Mouse (Mus musculus): ENCODE data around the gene Cfi.

Cfi gene

DNA sequence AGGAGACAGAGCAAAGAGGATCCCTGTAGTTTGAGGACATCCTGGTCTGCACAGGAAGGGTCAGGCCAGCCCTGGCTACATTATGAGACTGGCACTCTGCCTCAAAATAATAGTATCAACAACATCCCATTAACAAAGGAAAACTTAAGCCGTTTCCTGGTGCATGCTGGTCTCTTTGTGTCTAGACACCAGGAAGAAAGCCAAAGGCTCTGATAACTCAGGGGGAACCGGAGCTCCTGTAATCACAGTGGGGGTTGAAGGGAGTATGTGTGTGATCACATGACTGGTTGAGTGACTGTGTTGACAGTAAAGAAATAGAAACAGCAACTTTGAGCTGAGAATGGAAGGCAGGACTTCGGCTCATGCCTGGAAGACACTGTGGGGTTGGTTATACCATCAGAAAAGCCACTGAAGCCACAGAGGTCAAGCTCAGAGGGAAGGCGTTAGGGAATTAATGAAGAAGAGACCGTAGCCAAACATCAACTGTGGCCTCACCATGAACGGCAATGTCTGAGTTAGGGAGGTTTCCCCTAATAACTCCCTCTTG lies at the start of gene Cfi:
TSS of gene Cfi (plus strand) at position 497 of the 547 bp plus-strand sequence.
- no peak for DNase-seq (ENCODE audit: low read depth, low spot score)

DNA sequence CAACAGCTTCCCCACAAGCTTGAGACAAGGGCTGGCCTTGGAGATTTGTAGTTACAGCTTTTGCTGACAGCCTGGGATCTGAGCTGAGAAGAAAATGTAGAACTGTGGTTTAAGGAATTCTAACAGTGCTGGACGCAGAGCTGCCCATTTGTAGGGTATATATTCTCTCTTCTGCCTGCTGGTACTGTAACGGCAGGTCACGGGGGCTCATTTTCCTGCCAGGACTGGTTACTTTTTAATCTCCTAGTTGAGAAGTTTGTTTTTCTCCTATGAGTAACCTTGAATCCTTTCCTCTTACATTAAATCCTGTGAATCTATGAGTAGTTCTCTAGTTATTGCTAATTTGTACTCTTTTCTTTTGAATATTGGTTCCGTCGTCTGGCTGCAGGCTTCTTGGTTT lies 41.9 kb upstream of the Cfi start:
- no peak for DNase-seq (ENCODE audit: low read depth, low spot score)

DNA sequence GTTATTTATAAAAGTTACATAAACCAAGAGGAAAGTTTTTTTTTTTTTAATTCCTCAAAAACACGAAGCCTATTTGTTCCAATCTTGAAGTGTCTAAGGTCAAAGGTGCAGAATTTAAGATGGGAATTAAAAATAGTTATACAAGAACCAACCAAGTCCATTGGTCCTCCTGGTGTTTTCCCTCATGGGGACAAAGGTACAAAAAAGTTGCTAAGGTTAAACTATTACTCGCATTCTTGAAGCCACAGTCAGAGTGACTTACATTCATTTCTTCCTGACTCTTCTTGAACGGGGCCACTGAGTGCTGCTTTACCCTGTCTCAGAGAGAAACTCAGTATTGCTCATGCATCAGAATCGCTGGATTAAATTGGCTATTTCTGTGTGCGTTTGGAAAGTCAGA lies 38.3 kb upstream of the Cfi start:
- DNase-seq (ENCODE audit: low read depth, low spot score), result no peak

DNA sequence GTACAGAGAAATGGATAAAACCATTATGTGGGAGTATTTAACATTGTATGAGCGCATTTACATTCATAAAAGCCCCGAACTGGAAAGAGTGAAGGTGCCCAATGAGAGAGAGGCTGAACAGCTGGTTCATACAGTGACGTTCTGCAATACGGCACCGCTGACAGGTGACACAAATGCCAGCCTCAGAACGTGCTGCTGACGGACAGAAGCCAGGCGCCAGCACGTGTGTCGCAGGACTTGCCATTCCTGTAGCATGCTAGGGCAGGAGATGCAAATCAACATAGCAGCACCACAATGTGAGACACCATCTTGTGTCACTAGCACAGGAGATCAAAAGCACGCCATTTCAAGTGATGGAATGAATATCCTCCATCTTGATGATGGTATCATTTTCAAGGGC lies 37.1 kb upstream of the Cfi start:
- no peak for DNase-seq (ENCODE audit: low read depth, low spot score)

DNA sequence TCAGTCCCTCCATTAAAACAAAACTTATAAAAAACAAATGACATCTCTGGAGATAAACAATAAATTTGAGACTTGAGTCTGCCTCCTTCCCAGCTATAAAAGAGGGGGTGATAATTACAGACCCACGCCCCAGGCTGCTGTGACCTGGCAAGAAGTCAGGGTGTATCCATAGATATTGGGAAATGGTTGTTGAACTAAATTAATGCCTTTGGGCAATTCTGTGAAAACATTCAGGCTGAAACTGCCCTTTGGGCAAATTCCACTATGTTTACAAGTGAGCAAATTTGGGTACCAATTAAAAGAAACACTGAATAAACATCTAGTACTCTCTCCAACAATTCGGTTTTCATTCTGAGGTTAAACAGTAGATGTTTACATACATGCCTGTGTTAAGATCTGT lies 36.7 kb upstream of the Cfi start:
- no peak for DNase-seq (ENCODE audit: low read depth, low spot score)

DNA sequence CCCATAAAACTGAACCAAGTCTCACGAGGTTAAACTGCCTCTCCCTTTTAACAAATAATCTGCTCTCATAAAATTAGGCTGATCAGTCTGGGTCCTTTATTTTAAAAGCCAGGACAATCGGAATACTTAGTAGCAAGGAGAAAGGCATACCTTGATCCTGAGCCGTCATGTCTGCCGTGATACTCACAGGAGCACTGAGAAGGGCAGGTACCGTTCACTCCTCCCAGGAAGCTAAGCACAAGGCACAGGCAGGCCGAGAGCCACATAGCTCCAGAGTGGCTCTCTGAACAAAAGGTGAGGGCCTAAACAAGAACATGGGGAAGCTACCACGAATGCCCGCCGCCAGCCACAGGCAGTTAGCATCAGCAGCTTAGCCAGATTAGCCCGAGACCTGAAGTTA lies 31.9 kb upstream of the Cfi start, which contains the start of gene Lrit3:
TSS of gene Lrit3 (minus strand) at position 266 of the 400 bp plus-strand sequence.
- DNase-seq (ENCODE audit: low read depth, low spot score), result no peak

DNA sequence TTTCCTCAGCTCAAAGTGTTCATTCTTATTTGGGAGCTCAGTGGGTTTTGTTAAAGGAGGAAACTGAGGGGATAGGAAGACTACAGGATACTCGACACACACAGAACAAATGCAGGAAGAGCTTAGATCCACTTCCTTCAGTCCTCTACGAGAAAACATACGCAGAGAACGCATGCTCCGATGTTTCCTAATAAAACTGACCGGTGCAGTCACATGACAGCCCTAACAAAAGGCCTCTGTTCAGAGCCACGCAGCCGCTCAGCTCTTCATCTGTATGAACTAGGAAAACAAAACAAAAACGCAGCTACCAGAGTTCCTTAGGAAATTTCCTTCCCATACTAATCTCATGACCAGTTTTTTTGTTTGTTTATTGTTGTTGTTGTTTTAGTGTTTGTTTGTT lies 14.8 kb upstream of the Cfi start:
- no peak for DNase-seq (ENCODE audit: low read depth, low spot score)

DNA sequence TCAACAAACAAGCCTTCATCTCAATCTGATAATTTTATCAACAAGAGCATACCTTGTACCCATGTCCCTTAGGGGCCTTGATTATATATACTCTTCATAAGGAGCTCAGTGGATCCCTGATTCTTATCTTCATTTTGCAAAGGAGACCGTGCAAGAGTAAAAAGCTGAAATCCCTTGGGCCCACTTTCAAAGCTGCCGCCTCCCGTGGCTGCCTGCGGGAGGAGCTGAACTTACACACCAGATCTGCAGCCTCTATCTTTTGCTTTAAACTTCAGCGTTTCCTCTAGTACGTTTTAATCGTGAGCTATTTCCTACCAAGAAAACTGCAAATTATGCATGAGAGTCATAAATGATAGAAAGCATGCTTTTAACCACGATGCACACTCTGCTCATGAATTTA lies 13.9 kb upstream of the Cfi start:
- no peak for DNase-seq (ENCODE audit: low read depth, low spot score)

DNA sequence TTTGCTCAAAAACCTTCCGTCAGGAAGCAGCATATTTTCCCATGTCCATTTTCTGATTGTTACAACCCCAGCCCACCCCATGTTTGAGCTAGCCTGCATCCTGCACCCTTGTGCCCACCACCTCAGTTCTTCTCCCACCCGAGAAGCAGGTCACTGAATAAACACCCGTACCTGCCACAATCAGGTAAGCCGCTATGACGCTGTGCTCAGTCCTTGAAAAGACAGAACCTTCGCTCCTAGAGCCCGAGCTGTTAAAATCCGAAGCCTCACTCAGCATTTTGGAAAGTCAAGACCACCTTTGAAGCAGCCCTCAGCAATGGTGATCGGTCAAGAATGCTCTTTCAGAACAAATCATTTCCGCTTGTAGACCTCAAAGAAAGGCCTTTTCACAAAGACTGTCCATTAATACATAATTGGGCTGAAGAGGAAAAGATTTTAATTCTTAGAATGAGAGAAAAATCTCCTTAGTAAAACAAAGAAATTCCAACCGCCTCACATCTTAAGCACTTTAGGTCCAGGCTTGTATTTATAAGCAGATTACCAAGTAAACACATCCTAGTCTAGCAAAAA lies 13.4 kb upstream of the Cfi start, which contains the start of gene Rrh:
TSS of gene Rrh (minus strand) at position 382 of the 570 bp plus-strand sequence.
- DNase-seq (ENCODE audit: low read depth, low spot score), result no peak

DNA sequence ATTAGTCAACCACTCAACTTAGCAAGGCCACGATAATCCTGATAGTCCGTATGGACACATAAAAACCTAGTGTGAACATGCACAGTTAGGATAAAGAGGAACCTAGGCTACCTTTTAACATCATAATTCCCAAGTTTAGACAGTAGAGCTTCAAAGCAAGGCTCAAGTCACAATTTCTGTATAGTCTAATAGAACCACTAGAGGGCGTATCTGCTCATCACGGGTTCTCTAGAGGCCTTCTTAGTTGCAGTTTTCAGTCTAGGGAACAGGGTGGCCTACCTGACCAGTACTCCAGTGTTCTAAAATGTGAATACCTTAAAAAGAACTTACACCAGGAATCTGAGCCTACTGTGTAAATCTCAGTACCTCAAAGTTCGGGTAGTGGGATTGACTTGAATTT lies 12.4 kb upstream of the Cfi start:
- DNase-seq (ENCODE audit: low read depth, low spot score), result peak; percentile 57

DNA sequence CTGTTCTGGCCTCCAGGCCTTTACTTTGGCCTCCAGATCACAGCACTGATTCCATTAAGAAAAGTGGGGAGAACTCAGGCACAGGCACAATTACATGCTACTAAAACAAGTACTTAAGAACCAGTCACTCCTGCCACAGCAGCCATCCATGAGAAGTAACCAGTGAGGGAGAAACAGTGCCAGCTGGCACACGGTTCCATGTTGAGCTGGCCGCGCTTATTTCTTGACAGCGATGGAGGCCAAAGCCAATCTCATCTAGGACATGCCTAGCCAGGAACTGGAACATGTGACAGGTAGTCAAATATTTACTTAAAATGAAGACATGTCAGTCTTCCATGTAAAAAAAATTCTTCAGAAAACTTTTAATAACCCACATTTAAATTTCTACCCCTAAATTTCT lies 11.5 kb upstream of the Cfi start:
- no peak for DNase-seq (ENCODE audit: low read depth, low spot score)

DNA sequence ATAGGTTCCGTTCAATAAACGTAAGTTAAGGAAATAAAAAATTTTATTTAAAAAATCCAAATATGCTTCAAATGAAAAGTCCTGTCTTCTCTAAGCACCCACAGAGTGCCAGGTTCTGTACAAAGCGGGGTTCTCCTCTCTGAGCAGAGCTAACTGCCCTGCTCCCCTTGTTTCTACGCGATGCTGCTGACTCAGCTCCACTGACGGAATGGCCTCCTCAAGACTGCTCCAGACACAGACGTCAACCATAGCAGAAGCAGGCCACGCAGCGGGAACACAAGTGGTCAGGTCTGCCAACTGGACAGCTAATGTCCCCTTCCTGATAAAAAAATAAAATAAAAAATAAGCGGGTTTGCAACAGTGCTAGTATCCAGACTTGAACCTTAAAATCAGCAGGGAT lies 10.8 kb upstream of the Cfi start:
- no peak for DNase-seq (ENCODE audit: low read depth, low spot score)

DNA sequence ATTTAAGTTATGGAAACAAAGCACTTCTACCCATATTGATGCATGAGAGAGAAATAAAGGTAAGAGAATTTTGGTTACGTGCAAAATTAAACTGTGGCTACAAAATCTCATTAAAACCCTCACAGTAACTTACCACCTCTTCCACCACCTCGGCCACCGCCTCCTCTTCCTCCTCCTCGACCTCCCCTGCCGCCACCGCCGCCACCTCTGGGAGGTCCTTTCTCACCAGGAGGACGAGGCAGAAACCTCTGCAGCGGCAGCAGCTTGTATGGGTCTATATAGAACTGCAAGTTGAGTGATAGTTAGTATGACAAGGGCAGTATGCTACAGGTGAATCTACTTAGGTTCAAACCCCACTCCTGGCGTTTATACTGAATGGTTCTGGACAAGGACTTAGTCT lies 9.0 kb upstream of the Cfi start:
- no peak for DNase-seq (ENCODE audit: low read depth, low spot score)

DNA sequence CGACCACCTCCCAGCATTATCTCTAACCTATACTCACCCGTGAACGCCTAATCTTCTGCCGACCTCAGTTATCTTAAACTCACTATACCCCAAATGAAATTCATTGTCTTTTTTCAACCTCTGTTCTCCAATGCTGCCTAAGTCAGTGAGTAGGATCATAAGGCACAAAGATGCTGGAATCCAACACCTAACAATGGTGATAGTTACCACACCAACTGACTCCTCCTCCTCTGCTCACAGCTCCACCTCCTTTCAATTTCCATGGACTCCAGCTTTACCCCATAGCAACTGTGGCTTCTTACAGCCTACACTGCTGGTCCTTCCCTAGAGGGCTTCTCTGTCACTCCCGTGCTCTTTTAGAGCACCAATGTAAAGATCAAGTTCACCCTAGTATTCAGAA lies 8.0 kb upstream of the Cfi start:
- no peak for DNase-seq (ENCODE audit: low read depth, low spot score)

DNA sequence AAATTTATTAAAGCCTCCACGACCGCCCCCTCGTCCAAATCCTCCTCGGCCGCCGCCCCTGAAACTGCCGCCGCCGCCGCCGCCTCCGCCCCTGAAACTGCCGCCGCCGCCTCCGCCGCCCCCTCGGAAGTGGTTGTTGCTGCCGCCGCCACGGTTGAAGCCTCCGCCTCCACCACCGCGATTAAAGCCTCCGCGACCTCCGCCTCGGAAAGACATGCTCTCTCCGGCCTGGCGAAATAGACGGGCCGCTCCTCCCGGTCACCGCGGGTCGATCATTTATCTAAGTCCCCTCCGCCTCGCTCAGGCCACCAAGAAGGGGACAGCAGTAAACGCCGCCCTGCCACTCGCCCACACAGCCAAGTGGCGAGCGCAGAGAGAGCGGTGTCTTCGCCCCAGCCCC lies 5.1 kb upstream of the Cfi start:
- no peak for DNase-seq (ENCODE audit: low read depth, low spot score)

DNA sequence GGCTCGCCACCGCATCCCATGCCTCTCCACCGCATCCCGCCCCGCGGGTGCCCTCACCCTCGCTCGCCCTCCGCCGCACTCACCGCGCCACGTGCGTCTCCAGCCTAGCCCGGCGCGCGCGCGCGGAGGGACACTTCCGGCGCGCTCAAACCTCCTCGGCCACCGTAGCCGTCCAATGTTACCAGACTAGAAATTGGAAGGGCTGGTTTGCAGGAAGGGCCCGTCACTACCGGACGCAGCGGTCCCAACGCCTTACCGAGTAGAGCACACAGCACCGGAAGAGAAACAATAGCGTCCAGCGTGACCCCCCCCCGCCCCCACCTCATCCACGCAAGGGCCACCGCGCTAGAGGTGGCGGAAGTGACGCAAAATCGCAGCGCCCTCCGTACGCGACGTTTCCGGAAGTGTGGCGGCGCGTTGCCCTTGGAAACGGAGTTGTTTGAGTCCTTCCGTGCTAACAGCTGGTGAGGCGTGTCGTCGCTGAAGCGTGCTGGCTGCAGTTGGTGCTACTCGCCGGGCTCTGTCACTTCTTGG lies 4.6 kb upstream of the Cfi start, which contains the start of gene Gar1:
TSS of gene Gar1 (minus strand) at position 362 of the 534 bp plus-strand sequence.
- DNase-seq (ENCODE audit: low read depth, low spot score), result peak; percentile 98

DNA sequence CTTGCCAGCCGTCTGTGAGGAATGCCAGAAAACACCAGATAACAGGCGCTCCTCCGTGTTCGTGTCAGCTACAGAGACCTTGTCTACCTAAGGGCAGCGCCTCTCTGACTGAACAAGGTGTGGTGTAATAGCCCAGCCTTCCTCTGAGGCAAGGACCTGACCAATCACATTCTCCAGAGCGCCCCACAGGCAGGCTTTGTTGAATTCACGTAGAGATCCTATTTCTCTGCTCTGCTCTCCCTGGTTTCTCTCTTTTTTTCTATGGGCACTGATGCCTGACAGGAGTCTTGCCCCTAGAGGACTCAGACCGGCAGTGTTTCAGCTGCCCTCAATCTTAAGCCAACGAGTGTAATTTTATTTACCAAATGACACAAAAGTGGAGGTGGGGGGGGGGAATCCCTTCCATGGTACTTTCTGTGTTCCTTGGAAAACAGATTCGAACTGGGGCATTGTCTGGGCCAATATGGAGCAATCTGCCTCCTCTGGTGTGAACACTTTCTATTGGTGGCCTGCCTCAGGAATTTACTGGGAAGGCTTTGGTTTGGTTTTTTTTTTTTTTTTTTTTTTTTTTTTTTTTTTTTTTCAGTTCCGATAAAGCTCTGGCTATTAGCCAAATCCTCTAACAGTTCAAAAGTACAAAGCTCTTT lies 490 bp downstream of the Cfi start:
- peak; percentile 36 for DNase-seq (ENCODE audit: low read depth, low spot score)

DNA sequence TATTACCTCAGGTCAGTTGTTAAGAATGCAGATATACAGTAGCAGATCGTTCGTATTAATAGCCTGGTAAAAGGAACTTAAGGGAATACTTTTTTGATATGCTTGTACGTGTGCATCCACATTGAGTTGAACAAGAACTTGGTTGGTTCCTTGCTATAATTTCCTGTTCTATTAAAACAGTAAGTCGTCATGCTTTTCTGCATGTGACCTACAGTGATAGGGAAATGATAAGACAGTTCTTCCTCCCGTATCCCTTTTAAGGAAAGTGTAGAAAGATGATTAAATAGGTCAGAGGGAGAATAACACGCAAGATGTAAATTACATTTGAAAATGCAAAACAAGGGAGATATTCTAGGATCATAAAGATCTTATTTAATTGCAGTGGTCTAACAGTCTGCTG lies 1.3 kb downstream of the Cfi start:
- DNase-seq (ENCODE audit: low read depth, low spot score), result no peak

DNA sequence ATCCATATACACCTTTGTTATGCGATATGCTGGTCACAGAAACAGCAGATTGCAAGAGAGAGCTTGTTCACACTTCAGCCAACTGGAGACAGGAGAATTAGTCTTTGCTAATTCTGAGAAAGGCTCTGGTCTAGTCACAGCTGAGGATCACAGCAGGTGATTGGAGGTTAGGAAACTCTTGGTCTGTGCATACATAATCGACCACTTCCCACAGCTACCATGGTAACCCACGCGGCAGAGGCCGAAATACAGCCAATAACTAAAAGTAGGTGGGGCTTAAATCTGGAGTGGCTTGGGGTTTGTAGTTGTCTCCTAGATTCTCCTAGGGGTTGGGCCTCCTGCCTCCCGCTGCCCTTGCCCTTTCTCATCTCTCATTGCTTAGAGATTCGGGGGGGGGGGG lies 2.3 kb downstream of the Cfi start:
- no peak for DNase-seq (ENCODE audit: low read depth, low spot score)

DNA sequence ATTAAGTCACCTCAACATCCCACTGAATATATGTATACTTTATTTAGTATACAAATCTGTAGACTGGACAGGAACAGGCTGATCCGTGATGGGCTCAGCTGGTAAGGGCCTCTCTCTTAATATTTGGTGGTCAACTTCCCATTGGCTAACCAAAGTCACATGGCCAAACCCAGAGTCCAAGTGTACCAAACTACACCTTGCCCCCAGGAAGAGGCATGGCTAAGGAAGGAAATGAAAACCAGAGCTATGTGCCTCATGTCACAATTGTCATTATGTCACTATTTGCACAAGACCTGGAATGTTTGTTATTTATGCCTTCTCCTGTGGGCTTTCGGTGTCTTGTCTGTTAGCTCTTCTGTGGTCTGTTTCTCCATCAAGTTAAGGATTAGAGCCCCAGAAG lies 10.2 kb downstream of the Cfi start:
- DNase-seq (ENCODE audit: low read depth, low spot score), result no peak

DNA sequence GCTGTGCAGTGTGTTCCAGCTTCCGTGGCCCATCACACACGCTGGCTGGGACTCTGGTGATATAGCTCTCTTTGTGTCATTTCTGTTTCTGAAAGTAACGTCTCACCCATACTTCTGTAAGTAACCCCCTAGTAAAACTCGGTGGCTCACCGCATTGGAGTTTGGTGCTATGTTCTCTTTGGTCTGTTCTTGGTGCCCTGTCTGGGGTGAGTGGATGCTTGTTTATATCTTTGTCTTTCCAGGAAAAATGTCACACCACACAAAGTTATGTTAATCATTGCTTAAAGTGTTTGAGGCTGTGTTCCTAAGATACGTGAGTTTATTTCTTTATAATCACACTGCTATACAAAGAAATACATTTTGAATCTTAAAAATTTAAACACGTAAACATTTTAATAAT lies 11.2 kb downstream of the Cfi start:
- no peak for DNase-seq (ENCODE audit: low read depth, low spot score)

DNA sequence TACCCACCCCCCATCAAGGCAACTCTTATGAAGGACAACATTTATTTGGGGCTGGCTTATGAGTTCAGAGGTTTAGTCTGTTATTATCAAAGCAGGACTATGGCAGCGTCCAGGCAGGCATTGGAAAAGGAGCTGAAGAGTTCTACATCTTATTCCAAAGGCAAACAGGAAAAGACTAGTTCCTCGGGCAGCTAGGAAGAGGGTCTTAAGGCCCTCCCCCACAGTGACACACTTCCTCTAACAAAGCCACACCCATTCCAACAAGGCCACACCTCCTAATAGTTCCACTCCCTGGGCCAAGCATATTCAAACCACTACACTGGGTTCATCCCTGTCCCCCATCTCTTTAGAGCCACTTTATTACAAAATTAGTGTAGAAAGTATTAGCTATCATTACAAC lies 26.9 kb downstream of the Cfi start:
- DNase-seq (ENCODE audit: low read depth, low spot score), result peak; percentile 6

DNA sequence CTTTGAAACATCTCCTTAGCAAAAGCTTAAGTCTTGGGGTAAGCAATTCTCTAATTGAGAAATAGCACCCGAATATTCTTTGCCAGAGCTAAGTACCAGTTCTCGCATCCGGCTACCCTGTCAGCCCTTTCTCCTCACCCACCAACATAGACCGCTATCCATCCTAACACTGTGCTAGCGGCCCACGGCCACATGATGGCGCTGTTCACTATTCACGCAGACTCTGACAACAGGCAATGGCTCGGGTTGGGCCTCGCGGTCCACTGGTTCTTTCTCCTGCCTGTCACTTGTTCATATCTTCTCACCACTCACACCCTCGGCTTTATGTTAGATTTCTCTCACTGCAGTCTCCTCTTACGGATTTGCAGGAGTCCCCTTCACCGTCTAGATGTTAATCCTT lies 28.0 kb downstream of the Cfi start:
- peak; percentile 54 for DNase-seq (ENCODE audit: low read depth, low spot score)

All from A20 (cell line).